Comparison of ENCODE assay signal across 19 mouse cellular contexts in the genomic region with DNA sequence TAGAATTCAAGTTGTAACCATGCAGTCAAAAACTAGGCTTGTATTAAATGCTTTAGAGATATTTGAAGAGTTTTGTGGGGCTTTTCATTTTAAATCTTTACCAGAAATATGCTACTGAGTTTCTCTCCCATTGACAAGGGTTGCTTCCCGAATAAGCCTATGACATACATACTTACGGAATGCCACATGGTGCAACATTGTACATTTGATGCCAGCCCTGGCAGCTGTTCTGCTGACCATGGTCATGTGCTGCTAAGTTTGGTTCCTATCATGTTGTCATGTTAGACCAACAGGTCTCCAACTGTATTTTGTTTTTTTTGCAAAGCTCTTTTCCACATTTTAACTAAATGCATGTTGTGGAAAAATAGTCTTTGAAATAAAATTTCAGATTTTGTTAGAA.
DNase-seq lines count a peak whose midpoint lies in the region; ATAC-seq and TF ChIP-seq lines count a peak whose summit lies in the region.
"Had no signal": no experiment of that assay in that cellular context is flagged by ENCODE, and none has a peak within 500 bp of the region (broad histone marks: within the 10 kb centered on the region; RNA-seq: fewer than 3 reads in every experiment).

No protein-coding gene starts in this region.

- no peak overlapping the region for H3K27ac ChIP-seq in lung, postnatal 0 days (ENCODE audit: low read length)
- no peak overlapping the region for H3K27ac ChIP-seq in kidney, embryonic 15.5 days
- H3K27ac ChIP-seq: limb, embryonic 13.5 days; neural tube, embryonic 13.5 days; stomach, postnatal 0 days had no signal

- 76% methylated on average over 2 of the region's 2 CpGs for WGBS in lung, postnatal 0 days
- 86% methylated on average over 2 of the region's 2 CpGs for WGBS in kidney, embryonic 15.5 days

- TF ChIP-seq EP300 in lung, postnatal 0 days (IDR thresholded peaks at IDR 0.05): no peak

- H3K4me2 ChIP-seq in lung, postnatal 0 days (replicated peaks; ENCODE audit: low read depth, low read length): no peak overlapping the region
- H3K4me2 ChIP-seq in kidney, embryonic 15.5 days: no peak overlapping the region
- H3K4me2 ChIP-seq: limb, embryonic 13.5 days; neural tube, embryonic 13.5 days had no signal

- H3K4me1 ChIP-seq in lung, postnatal 0 days (ENCODE audit: insufficient read depth, low read depth, low read length): no peaks in the 10 kb centered on the region
- no peaks in the 10 kb centered on the region for H3K4me1 ChIP-seq in kidney, embryonic 15.5 days
- H3K4me1 ChIP-seq: limb, embryonic 13.5 days; neural tube, embryonic 13.5 days had no signal

- DNase-seq in adrenal gland, postnatal 14 days: peak; percentile 20
- no peak for DNase-seq in adrenal gland, adult (ENCODE audit: inconsistent age in 2 of 2, low spot score in 1 of 2)
- peak; percentile 14 for DNase-seq in lung, postnatal 0 days (ENCODE audit: low spot score)
- DNase-seq in lung, postnatal 36 days: no peak
- DNase-seq in heart, postnatal 10 days: peak; percentile 64 to 75
- DNase-seq in neural tube, embryonic 10.5 days (ENCODE audit: extremely low spot score, low spot score): no peak
- DNase-seq: cerebellum, postnatal 14 days; kidney, adult 2 months; kidney, postnatal 36 days; layer of hippocampus, adult 9-11 months; liver, postnatal 0 days; right cerebral cortex, postnatal 14 days had no signal

- no peaks in the 10 kb centered on the region for H3K27me3 ChIP-seq in lung, postnatal 0 days (replicated peaks; ENCODE audit: insufficient read depth, low read length)
- no peaks in the 10 kb centered on the region for H3K27me3 ChIP-seq in kidney, embryonic 15.5 days
- H3K27me3 ChIP-seq: limb, embryonic 13.5 days; neural tube, embryonic 13.5 days had no signal

- no peak for ATAC-seq in lung, postnatal 0 days
- no peak for ATAC-seq in CD4-positive, CD25-positive, alpha-beta regulatory T cell, adult 4 months
- no peak for ATAC-seq in kidney, embryonic 15.5 days (replicated peaks; ENCODE audit: low FRiP score)
- ATAC-seq: forebrain, embryonic 14.5 days; liver, postnatal 0 days had no signal

- H3K9me3 ChIP-seq in lung, postnatal 0 days (ENCODE audit: low read length): no peaks in the 10 kb centered on the region
- no peaks in the 10 kb centered on the region for H3K9me3 ChIP-seq in kidney, embryonic 15.5 days (replicated peaks)
- H3K9me3 ChIP-seq: limb, embryonic 13.5 days; neural tube, embryonic 13.5 days had no signal

- no peak overlapping the region for H3K4me3 ChIP-seq in lung, postnatal 0 days (ENCODE audit: low read depth, low read length)
- no peak overlapping the region for H3K4me3 ChIP-seq in kidney, embryonic 15.5 days (replicated peaks)
- H3K4me3 ChIP-seq: erythroblast, embryonic 14.5 days; limb, embryonic 13.5 days; neural tube, embryonic 13.5 days had no signal

- no peaks in the 10 kb centered on the region for H3K36me3 ChIP-seq in lung, postnatal 0 days (ENCODE audit: insufficient read depth, low read length)
- H3K36me3 ChIP-seq in kidney, embryonic 15.5 days: no peaks in the 10 kb centered on the region
- H3K36me3 ChIP-seq: limb, embryonic 13.5 days; neural tube, embryonic 13.5 days had no signal

- TF ChIP-seq CTCF in lung, postnatal 0 days (IDR thresholded peaks at IDR 0.05): no peak

- H3K9ac ChIP-seq in lung, postnatal 0 days (replicated peaks; ENCODE audit: low read depth): no peak overlapping the region
- H3K9ac ChIP-seq in kidney, embryonic 15.5 days: no peak overlapping the region
- H3K9ac ChIP-seq: limb, embryonic 13.5 days; liver, postnatal 0 days; neural tube, embryonic 13.5 days had no signal

- intact Hi-C loops in heart, postnatal 10 days (cut with DNase I): no loop called here

Comparison
In these comparisons a context has a peak if more than half of its experiments do, and no peak if none do; other contexts are left out.
1. DNase-seq: peak in adrenal gland, postnatal 14 days (single experiment), lung, postnatal 0 days (single experiment) and heart, postnatal 10 days (2 of 2); none in adrenal gland, adult (0 of 2), lung, postnatal 36 days (single experiment) and neural tube, embryonic 10.5 days (single experiment).